Mouse (Mus musculus) embryo, embryonic 10.5 days (tissue): ENCODE data around the gene Smcr8.
"Not testable (repeated sequence)": the region's sequence is repeated elsewhere in the genome, so short reads cannot be mapped to it uniquely, and the experiment has no call there.

Experiments used
- DNase-seq: peaks from one replicate; pipeline ENCODE4 v3.0.0-alpha.2; 2015; ENCODE audit warnings: low spot score

Smcr8 gene

GRCm38 (mm10) chr11:60784179-60784922 lies 7.0 kb downstream of the Smcr8 start:
- DNase-seq: no peak

GRCm38 (mm10) chr11:60787595-60787994 lies 10.3 kb downstream of the Smcr8 start:
- peak; percentile 38 for DNase-seq

GRCm38 (mm10) chr11:60790472-60790871 lies 13.1 kb downstream of the Smcr8 start:
- DNase-seq: no peak

GRCm38 (mm10) chr11:60796342-60796741 lies 19.0 kb downstream of the Smcr8 start:
- no peak for DNase-seq

GRCm38 (mm10) chr11:60799977-60800376 lies 22.7 kb downstream of the Smcr8 start:
- no peak for DNase-seq

- no peak for DNase-seq
Measured at GRCm38 (mm10) chr11:60800892-60801291, 23.6 kb downstream of the Smcr8 start.

- no peak for DNase-seq
Measured at GRCm38 (mm10) chr11:60808286-60809070, 31.2 kb downstream of the Smcr8 start.

GRCm38 (mm10) chr11:60809546-60809945 lies 32.2 kb downstream of the Smcr8 start:
- no peak for DNase-seq

- DNase-seq: peak; percentile 29
Measured at GRCm38 (mm10) chr11:60810046-60810965, 33.0 kb downstream of the Smcr8 start.

GRCm38 (mm10) chr11:60811054-60811460 lies 33.7 kb downstream of the Smcr8 start:
- DNase-seq: peak; percentile 96

GRCm38 (mm10) chr11:60811618-60812017 lies 34.3 kb downstream of the Smcr8 start, which contains the start of gene Shmt1:
Gene Shmt1 (minus strand): TSS chr11:60811718.
- DNase-seq: not testable (repeated sequence)

GRCm38 (mm10) chr11:60816398-60816797 lies 39.1 kb downstream of the Smcr8 start:
- DNase-seq: no peak

GRCm38 (mm10) chr11:60823771-60824170 lies 46.4 kb downstream of the Smcr8 start:
- no peak for DNase-seq

- no peak for DNase-seq
Measured at GRCm38 (mm10) chr11:60825191-60825590, 47.9 kb downstream of the Smcr8 start.

- no peak for DNase-seq
Measured at GRCm38 (mm10) chr11:60826700-60827099, 49.4 kb downstream of the Smcr8 start.

- no peak for DNase-seq
Measured at GRCm38 (mm10) chr11:60827241-60827945, 50.1 kb downstream of the Smcr8 start.

- DNase-seq: no peak
Measured at GRCm38 (mm10) chr11:60828903-60829302, 51.6 kb downstream of the Smcr8 start.

GRCm38 (mm10) chr11:60830433-60831052 lies 53.2 kb downstream of the Smcr8 start, which contains the start of gene Dhrs7b:
Gene Dhrs7b (plus strand): TSS chr11:60830631.
- peak; percentile 94 for DNase-seq

- no peak for DNase-seq
Measured at GRCm38 (mm10) chr11:60836897-60837296, 59.6 kb downstream of the Smcr8 start.
